Mouse (Mus musculus): ENCODE data around the gene Ubtd1.

Ubtd1 gene

GRCm38 (mm10) chr19:41981595-41981927, at the start of gene Ubtd1:
Ubtd1 (plus strand) TSS chr19:41981763.
- DNase-seq (ENCODE audit: low spot score): no peak

- peak; percentile 32 for DNase-seq (ENCODE audit: low spot score)
These were observed 48.9 kb upstream of the Ubtd1 start for GRCm38 (mm10) chr19:41932686-41933085.

GRCm38 (mm10) chr19:41933179-41934086, 48.1 kb upstream of the Ubtd1 start, which contains the start of the genes Exosc1 and Zdhhc16:
Exosc1 (minus strand) TSS chr19:41933423.
Zdhhc16 (plus strand) TSS chr19:41933480.
- peak; percentile 99 for DNase-seq (ENCODE audit: low spot score)

GRCm38 (mm10) chr19:41934124-41934523, 47.4 kb upstream of the Ubtd1 start:
- DNase-seq (ENCODE audit: low spot score): no peak

GRCm38 (mm10) chr19:41935921-41936320, 45.6 kb upstream of the Ubtd1 start:
- no peak for DNase-seq (ENCODE audit: low spot score)

- DNase-seq (ENCODE audit: low spot score): no peak
These were observed 43.0 kb upstream of the Ubtd1 start for GRCm38 (mm10) chr19:41938539-41938938.

GRCm38 (mm10) chr19:41943841-41944240, 37.7 kb upstream of the Ubtd1 start:
- DNase-seq (ENCODE audit: low spot score): no peak

- no peak for DNase-seq (ENCODE audit: low spot score)
These were observed 29.3 kb upstream of the Ubtd1 start for GRCm38 (mm10) chr19:41952287-41952686.

GRCm38 (mm10) chr19:41953574-41953973, 28.0 kb upstream of the Ubtd1 start:
- DNase-seq (ENCODE audit: low spot score): peak; percentile 40

- no peak for DNase-seq (ENCODE audit: low spot score)
These were observed 11.9 kb upstream of the Ubtd1 start for GRCm38 (mm10) chr19:41969618-41970017.

- DNase-seq (ENCODE audit: low spot score): peak; percentile 38
These were observed 7.4 kb upstream of the Ubtd1 start for GRCm38 (mm10) chr19:41973891-41974794.

GRCm38 (mm10) chr19:41980422-41980818, 1.1 kb upstream of the Ubtd1 start:
- peak; percentile 33 for DNase-seq (ENCODE audit: low spot score)

- DNase-seq (ENCODE audit: low spot score): peak; percentile 99
These were observed 556 bp upstream of the Ubtd1 start, which contains the start of gene Mms19 for GRCm38 (mm10) chr19:41980819-41981594. Mms19 (minus strand) TSS chr19:41981157.

- DNase-seq (ENCODE audit: low spot score): no peak
These were observed 598 bp downstream of the Ubtd1 start for GRCm38 (mm10) chr19:41981931-41982790.

- DNase-seq (ENCODE audit: low spot score): no peak
These were observed 1.2 kb downstream of the Ubtd1 start for GRCm38 (mm10) chr19:41982791-41983150.

GRCm38 (mm10) chr19:41985994-41986393, 4.4 kb downstream of the Ubtd1 start:
- no peak for DNase-seq (ENCODE audit: low spot score)

GRCm38 (mm10) chr19:41987206-41987605, 5.6 kb downstream of the Ubtd1 start:
- no peak for DNase-seq (ENCODE audit: low spot score)

GRCm38 (mm10) chr19:41989810-41990209, 8.2 kb downstream of the Ubtd1 start:
- no peak for DNase-seq (ENCODE audit: low spot score)

GRCm38 (mm10) chr19:41991926-41992477, 10.4 kb downstream of the Ubtd1 start:
- no peak for DNase-seq (ENCODE audit: low spot score)

GRCm38 (mm10) chr19:41992971-41993370, 11.4 kb downstream of the Ubtd1 start:
- no peak for DNase-seq (ENCODE audit: low spot score)

- peak; percentile 71 for DNase-seq (ENCODE audit: low spot score)
These were observed 11.9 kb downstream of the Ubtd1 start for GRCm38 (mm10) chr19:41993484-41993883.

All from layer of hippocampus, adult 11-12 months (tissue).